Mouse (Mus musculus) CD4-positive helper T cell, adult 2 months (primary cell): ENCODE measurements around the gene Ube2n.

Source experiments
- DNase-seq: peaks from one replicate; pipeline ENCODE4 v3.0.0-alpha.2; 2012; ENCODE audit warnings: low read depth, missing footprints, low spot score

The Ube2n gene

GRCm38 (mm10) chr10:95594414-95594813 is 79.5 kb downstream of the Ube2n start:
- DNase-seq: no peak
